Mouse (Mus musculus): ENCODE results near the gene Pnmal2. TPM values are rescaled to one million over a fixed set of nuclear protein-coding genes. Genes with fewer than 3 reads are reported as not detected.
A peak's percentile ranks its signal among the peaks of the same experiment; 100 is the strongest.

Pnmal2 gene
- polyA plus RNA-seq, 1 experiment from 2014 or later = 11.2 TPM

- no peaks in the 10 kb centered on the region for H3K27me3 ChIP-seq
- in situ Hi-C loops (cut with MboI; ENCODE audit: low pct_unique_long_range_greater_than_20kb) = no loop called here
- ATAC-seq (no peak), DNase-seq (ENCODE audit: low read depth, low spot score) (no peak)
- TF ChIP-seq CTCF (IDR thresholded peaks at IDR 0.05) = no peak
- POLR2A ChIA-PET = no interaction called here
- CTCF ChIA-PET = no interaction called here
Measured at GRCm38 (mm10) chr7:16917447-16917846, 27.0 kb upstream of the Pnmal2 start.

- CTCF ChIA-PET = interaction anchor here (2.0 kb wide), 1 partner anchor 44 kb away, joined by 8 read pairs; no protein-coding TSS in a partner anchor
- DNase-seq (ENCODE audit: low read depth, low spot score) (no peak), ATAC-seq (no peak)
- TF ChIP-seq CTCF (IDR thresholded peaks at IDR 0.05) = no peak
- no peaks in the 10 kb centered on the region for H3K27me3 ChIP-seq
- POLR2A ChIA-PET = no interaction called here
- in situ Hi-C loops (cut with MboI; ENCODE audit: low pct_unique_long_range_greater_than_20kb) = no loop called here
Measured at GRCm38 (mm10) chr7:16918014-16918413, 26.5 kb upstream of the Pnmal2 start.

- CTCF ChIA-PET = interaction anchor here (1.9 to 2.0 kb wide), 2 partner anchors 24 to 44 kb away, joined by 8 to 10 read pairs; no protein-coding TSS in a partner anchor
- peak; percentile 29 for ATAC-seq
- POLR2A ChIA-PET = no interaction called here
- no peaks in the 10 kb centered on the region for H3K27me3 ChIP-seq
- no peak for TF ChIP-seq CTCF (IDR thresholded peaks at IDR 0.05)
- DNase-seq (ENCODE audit: low read depth, low spot score) = no peak
- in situ Hi-C loops (cut with MboI; ENCODE audit: low pct_unique_long_range_greater_than_20kb) = no loop called here
Measured at GRCm38 (mm10) chr7:16918670-16919069, 25.8 kb upstream of the Pnmal2 start.

- DNase-seq (ENCODE audit: low read depth, low spot score) = no peak
- POLR2A ChIA-PET = no interaction called here
- no peak for ATAC-seq
- in situ Hi-C loops (cut with MboI; ENCODE audit: low pct_unique_long_range_greater_than_20kb) = no loop called here
- no peaks in the 10 kb centered on the region for H3K27me3 ChIP-seq
- no peak for TF ChIP-seq CTCF (IDR thresholded peaks at IDR 0.05)
- CTCF ChIA-PET = interaction anchor here (0.8 to 2.0 kb wide), 3 partner anchors 24 to 83 kb away, joined by 3 to 10 read pairs (median 8); no protein-coding TSS in a partner anchor
Measured at GRCm38 (mm10) chr7:16919395-16920149, 24.9 kb upstream of the Pnmal2 start.

- in situ Hi-C loops (cut with MboI; ENCODE audit: low pct_unique_long_range_greater_than_20kb) = no loop called here
- POLR2A ChIA-PET = no interaction called here
- H3K27me3 ChIP-seq = no peaks in the 10 kb centered on the region
- CTCF ChIA-PET = interaction anchor here (0.7 to 1.9 kb wide), 3 partner anchors 25 to 82 kb away, joined by 3 to 10 read pairs (median 3); no protein-coding TSS in a partner anchor
- DNase-seq (ENCODE audit: low read depth, low spot score) (no peak), ATAC-seq (no peak)
- no peak for TF ChIP-seq CTCF (IDR thresholded peaks at IDR 0.05)
Measured at GRCm38 (mm10) chr7:16920150-16920579, 24.3 kb upstream of the Pnmal2 start.

- DNase-seq (ENCODE audit: low read depth, low spot score) (no peak), ATAC-seq (no peak)
- CTCF ChIA-PET = interaction anchor here (0.7 kb wide), 1 partner anchor 26 kb away, joined by 3 read pairs; no protein-coding TSS in a partner anchor
- in situ Hi-C loops (cut with MboI; ENCODE audit: low pct_unique_long_range_greater_than_20kb) = no loop called here
- no peak for TF ChIP-seq CTCF (IDR thresholded peaks at IDR 0.05)
- POLR2A ChIA-PET = no interaction called here
- H3K27me3 ChIP-seq = no peaks in the 10 kb centered on the region
Measured at GRCm38 (mm10) chr7:16920818-16921791, 23.4 kb upstream of the Pnmal2 start.

GRCm38 (mm10) chr7:16921881-16922335, 22.6 kb upstream of the Pnmal2 start:
- TF ChIP-seq CTCF (IDR thresholded peaks at IDR 0.05) = no peak
- DNase-seq (ENCODE audit: low read depth, low spot score) (no peak), ATAC-seq (no peak)
- H3K27me3 ChIP-seq = no peaks in the 10 kb centered on the region
- ChIA-PET POLR2A (interaction anchor here (0.9 kb wide), 1 partner anchor 16 kb away, joined by 3 read pairs; no protein-coding TSS in a partner anchor), CTCF (interaction anchor here (0.7 to 1.8 kb wide), 4 partner anchors 8 to 22 kb away, joined by 3 to 6 read pairs (median 4); no protein-coding TSS in a partner anchor)
- in situ Hi-C loops (cut with MboI; ENCODE audit: low pct_unique_long_range_greater_than_20kb) = no loop called here

- ATAC-seq (no peak), DNase-seq (ENCODE audit: low read depth, low spot score) (no peak)
- CTCF ChIA-PET = interaction anchor here (0.7 to 1.8 kb wide), 4 partner anchors 8 to 22 kb away, joined by 3 to 6 read pairs (median 4); no protein-coding TSS in a partner anchor
- H3K27me3 ChIP-seq = no peaks in the 10 kb centered on the region
- in situ Hi-C loops (cut with MboI; ENCODE audit: low pct_unique_long_range_greater_than_20kb) = no loop called here
- POLR2A ChIA-PET = interaction anchor here (0.9 kb wide), 1 partner anchor 17 kb away, joined by 3 read pairs; no protein-coding TSS in a partner anchor
- no peak for TF ChIP-seq CTCF (IDR thresholded peaks at IDR 0.05)
Measured at GRCm38 (mm10) chr7:16922360-16922973, 22.0 kb upstream of the Pnmal2 start.

GRCm38 (mm10) chr7:16923283-16924036, 21.0 kb upstream of the Pnmal2 start:
- in situ Hi-C loops (cut with MboI; ENCODE audit: low pct_unique_long_range_greater_than_20kb) = no loop called here
- ChIA-PET CTCF (interaction anchor here (1.2 to 1.8 kb wide), 2 partner anchors 9 to 49 kb away, joined by 3 to 6 read pairs; no protein-coding TSS in a partner anchor), POLR2A (no interaction called here)

More at GRCm38 (mm10) chr7:16923283-16924036, 21.0 kb upstream of the Pnmal2 start:
- TF ChIP-seq CTCF (IDR thresholded peaks at IDR 0.05) = no peak
- ATAC-seq (no peak), DNase-seq (ENCODE audit: low read depth, low spot score) (no peak)
- no peaks in the 10 kb centered on the region for H3K27me3 ChIP-seq
